Mouse (Mus musculus) midbrain, embryonic 15.5 days (tissue): ENCODE results near the gene Ppp1r21. TPM values are rescaled to one million over a fixed set of nuclear protein-coding genes. Genes with fewer than 3 reads are reported as not detected.

Experiments used
- ATAC-seq: fragments of 200-750 bp; cut with Nextera tagmentation; replicated peaks from 2 replicates; pipeline ENCODE4 v1.8.0; 2017; ENCODE audit warnings: moderate TSS enrichment
- H3K27ac ChIP-seq: fragments of 300-500 bp; sonication (generic); 2 replicates; pipeline ENCODE4 v1.5.1; 2015; ENCODE audit warnings: mild to moderate bottlenecking, inconsistent platforms
- H3K27me3 ChIP-seq: fragments of 300-500 bp; sonication (generic); replicated peaks from 2 replicates; pipeline ENCODE4 v1.6.1; 2015; ENCODE audit warnings: inconsistent platforms
- H3K36me3 ChIP-seq: fragments of 300-500 bp; sonication (generic); replicated peaks from 2 replicates; pipeline ENCODE4 v1.6.1; 2015; ENCODE audit warnings: inconsistent platforms
- H3K4me1 ChIP-seq: fragments of 300-500 bp; sonication (generic); 2 replicates; pipeline ENCODE4 v1.6.1; 2015; ENCODE audit warnings: inconsistent platforms
- H3K4me2 ChIP-seq: fragments of 300-500 bp; sonication (generic); 2 replicates; pipeline ENCODE4 v1.6.1; 2015; ENCODE audit warnings: inconsistent platforms, mild to moderate bottlenecking, moderate library complexity
- H3K4me3 ChIP-seq: fragments of 300-500 bp; sonication (generic); 2 replicates; pipeline ENCODE4 v1.5.1; 2015; ENCODE audit warnings: mild to moderate bottlenecking, inconsistent platforms
- H3K9ac ChIP-seq: fragments of 300-500 bp; sonication (generic); 2 replicates; pipeline ENCODE4 v1.6.1; 2015; ENCODE audit warnings: mild to moderate bottlenecking, inconsistent platforms
- H3K9me3 ChIP-seq: fragments of 300-500 bp; sonication (generic); 2 replicates; pipeline ENCODE4 v1.6.1; 2016; ENCODE audit warnings: inconsistent platforms
- WGBS: fragments of 180-500 bp; shearing (Covaris S2); methylation state at CpG from one replicate; pipeline ENCODE4 v1.1.7; 2015; ENCODE audit warnings: mixed read lengths; 5-methylcytosine and 5-hydroxymethylcytosine counted together
- polyA plus RNA-seq: library from polyadenylated mRNA; unstranded; fragments of >200 nt; fragmentation: Nextera tagmentation; extraction: Ambion mirVana; gene quantifications from 2 replicates; pipeline ENCODE4 v1.2.1, GENCODE M21; 2015

Ppp1r21 gene
- polyA plus RNA-seq, 1 experiment from 2014 or later = 38.5 TPM

DNA sequence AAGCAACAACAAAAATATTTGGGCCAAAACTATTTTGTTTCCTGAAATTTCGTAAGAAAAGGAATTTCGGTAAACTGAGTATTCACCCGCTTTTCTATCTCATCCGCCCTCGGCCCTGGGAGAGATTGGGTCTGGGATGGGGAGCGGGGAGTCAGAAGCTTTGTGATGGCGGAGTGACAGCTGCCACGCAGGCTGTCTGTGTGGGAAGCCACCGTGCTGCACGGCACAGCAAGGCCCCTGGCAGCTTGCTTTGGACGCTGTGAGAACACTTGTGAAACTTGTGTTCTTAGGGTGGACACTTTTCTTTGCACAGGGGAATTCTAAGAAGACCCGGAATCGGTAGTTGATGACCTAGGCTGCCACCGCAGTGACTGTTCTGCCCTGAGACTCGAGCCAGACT lies 57.5 kb downstream of the Ppp1r21 start:
- Histone ChIP-seq H3K4me3 (no peak overlapping the region), H3K27ac (no peak overlapping the region), H3K27me3 (no peaks in the 10 kb centered on the region), H3K9me3 (no peaks in the 10 kb centered on the region), H3K4me1 (no peaks in the 10 kb centered on the region), H3K9ac (no peak overlapping the region), H3K36me3 (peaks cover 30% of the 10 kb centered on the region), H3K4me2 (no peak overlapping the region)
- ATAC-seq = no peak
- WGBS = 87% methylated on average over 15 of the region's 15 CpGs

DNA sequence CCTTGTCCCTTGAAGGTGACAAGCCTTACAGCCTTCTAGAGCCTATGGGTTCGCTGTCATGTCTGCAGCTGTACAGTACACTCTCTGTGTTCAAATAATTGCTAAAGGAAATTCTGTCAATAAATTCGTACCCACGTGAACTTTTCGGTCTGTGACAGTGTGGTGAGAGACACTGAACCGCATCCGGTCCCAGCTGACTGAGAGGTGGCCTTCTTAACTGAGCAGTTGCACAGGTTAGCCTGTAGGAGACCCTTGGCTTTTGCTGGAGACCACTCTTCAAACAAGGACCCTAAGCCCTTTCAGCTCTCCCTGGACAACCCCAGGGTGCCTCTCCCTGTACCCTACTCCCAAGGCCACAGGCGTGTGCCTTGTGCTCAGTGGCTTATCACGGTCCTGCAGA lies 58.3 kb downstream of the Ppp1r21 start:
- no peak overlapping the region for H3K4me2 ChIP-seq
- H3K36me3 ChIP-seq = peaks cover 30% of the 10 kb centered on the region
- no peak overlapping the region for H3K9ac ChIP-seq
- no peaks in the 10 kb centered on the region for H3K27me3 ChIP-seq
- 93% methylated on average over 8 of the region's 8 CpGs for WGBS
- H3K4me1 ChIP-seq = no peaks in the 10 kb centered on the region
- H3K4me3 ChIP-seq = no peak overlapping the region
- no peaks in the 10 kb centered on the region for H3K9me3 ChIP-seq
- no peak overlapping the region for H3K27ac ChIP-seq
- ATAC-seq = no peak

DNA sequence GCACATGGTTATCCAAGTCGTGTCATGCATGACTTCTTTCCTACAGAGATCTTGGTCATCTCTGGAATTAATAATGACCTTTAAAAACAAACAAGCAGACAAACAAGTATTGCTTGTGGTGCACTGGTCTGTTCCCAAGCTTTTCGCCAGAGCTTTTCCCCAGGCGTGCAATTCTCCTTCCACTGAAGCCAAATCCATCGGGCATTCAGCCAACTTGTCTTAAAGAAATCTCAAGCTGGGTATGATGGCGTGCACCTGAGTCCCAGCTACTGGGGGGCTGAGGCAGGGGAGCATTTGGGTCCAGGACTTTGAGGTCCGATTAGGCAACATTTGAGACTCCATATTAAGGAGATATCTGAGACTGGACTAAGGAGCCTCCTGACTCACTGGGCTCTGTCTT lies 60.3 kb downstream of the Ppp1r21 start:
- H3K27ac ChIP-seq = no peak overlapping the region
- no peak for ATAC-seq

DNA sequence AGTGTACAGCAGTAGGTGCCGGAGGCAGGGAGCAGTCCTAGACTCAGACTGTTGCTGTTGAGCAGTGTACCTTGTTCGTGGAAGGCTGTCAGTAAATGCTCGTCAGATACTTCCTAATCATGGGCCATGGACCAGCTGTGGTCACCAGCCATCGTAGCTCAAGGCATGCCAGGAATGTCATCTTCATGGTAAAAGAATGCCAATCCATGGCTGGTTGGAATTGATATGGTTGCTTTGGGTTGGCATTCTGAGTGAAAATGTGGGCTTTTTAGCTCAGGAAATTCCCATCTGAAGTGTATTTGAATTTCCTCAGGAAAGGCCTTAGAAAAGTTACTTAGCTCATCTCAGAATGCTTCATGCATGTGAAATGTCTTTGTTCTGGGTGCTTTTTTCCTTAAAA lies 65.2 kb downstream of the Ppp1r21 start:
- no peak overlapping the region for H3K9ac ChIP-seq
- H3K36me3 ChIP-seq = no peaks in the 10 kb centered on the region
- no peak overlapping the region for H3K4me2 ChIP-seq
- H3K27me3 ChIP-seq = no peaks in the 10 kb centered on the region
- H3K4me1 ChIP-seq = peaks cover 9% of the 10 kb centered on the region
- H3K4me3 ChIP-seq = no peak overlapping the region
- no peak for ATAC-seq
- 89% methylated on average over 4 of the region's 4 CpGs for WGBS
- no peaks in the 10 kb centered on the region for H3K9me3 ChIP-seq
- no peak overlapping the region for H3K27ac ChIP-seq

More for the DNA sequence above, 60.3 kb downstream of the Ppp1r21 start:
- Histone ChIP-seq H3K4me2 (no peak overlapping the region), H3K9me3 (no peaks in the 10 kb centered on the region), H3K36me3 (peaks cover 14% of the 10 kb centered on the region), H3K4me3 (no peak overlapping the region), H3K4me1 (no peaks in the 10 kb centered on the region), H3K27me3 (no peaks in the 10 kb centered on the region), H3K9ac (no peak overlapping the region)
- 73% methylated on average over 6 of the region's 6 CpGs for WGBS

DNA sequence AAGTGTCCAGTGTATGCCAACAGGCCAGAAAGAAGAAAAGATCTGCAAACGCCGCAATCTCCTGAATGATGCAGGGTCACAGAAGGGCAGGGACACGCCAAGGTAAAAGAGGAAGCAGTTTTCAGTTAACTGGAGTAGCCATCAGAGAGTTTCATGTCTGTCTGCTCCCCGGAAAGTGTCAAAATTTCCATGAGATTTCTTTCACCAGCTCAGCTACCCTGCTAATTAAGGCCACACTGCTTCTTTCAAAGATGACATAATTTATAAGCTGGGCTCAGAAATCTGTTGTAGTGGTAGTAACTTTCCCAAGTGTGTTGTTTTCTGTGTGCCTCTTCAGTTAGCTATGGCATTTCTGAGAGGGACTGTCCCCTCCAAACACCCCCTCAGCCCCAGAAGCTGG lies 66.2 kb downstream of the Ppp1r21 start:
- ATAC-seq = no peak
- Histone ChIP-seq H3K4me3 (no peak overlapping the region), H3K9ac (no peak overlapping the region), H3K4me1 (peaks cover 9% of the 10 kb centered on the region), H3K9me3 (no peaks in the 10 kb centered on the region), H3K36me3 (no peaks in the 10 kb centered on the region), H3K27me3 (no peaks in the 10 kb centered on the region), H3K27ac (no peak overlapping the region), H3K4me2 (no peak overlapping the region)
- whole genome bisulfite sequencing = 77% methylated on average over 4 of the region's 4 CpGs

DNA sequence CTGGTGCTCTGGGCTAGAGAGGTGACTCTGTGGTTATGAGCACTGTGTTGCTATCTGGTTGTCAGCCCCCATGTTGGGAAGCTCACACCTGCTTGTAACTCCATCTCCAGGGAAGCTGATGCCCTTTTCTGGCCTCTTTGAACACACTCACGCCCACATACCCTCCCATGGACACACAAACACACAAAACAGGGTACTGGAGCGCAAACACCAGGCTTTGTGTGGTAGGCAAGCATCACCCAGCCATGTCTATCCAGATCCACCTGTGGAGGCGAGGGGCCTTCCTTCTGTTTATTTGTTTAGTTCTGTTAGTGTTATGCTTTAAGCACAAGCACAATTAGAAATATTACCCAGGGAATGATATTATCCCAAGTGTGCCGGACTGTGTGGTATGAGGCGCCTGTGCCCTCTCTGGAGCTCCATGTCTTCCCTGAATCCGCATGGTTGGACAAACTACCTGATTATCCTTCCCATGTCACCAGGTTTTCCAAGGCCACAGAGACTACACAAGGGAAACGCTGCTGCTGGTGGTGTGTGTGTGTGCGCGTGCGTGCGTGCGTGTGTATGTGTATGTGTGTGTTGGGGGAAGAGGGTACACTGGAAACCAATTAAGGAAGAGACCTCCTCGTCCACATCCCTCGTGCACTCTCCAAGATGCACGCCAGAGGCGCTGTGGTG lies 66.8 kb downstream of the Ppp1r21 start:
- peak overlapping the region; percentile 90 for H3K4me2 ChIP-seq
- 30% methylated on average over 16 of the region's 16 CpGs for WGBS
- H3K27ac ChIP-seq = no peak overlapping the region; the same call in 1 of the 2 replicates
- H3K27me3 ChIP-seq = no peaks in the 10 kb centered on the region
- H3K9me3 ChIP-seq = no peaks in the 10 kb centered on the region
- ATAC-seq = no peak; the same call in 1 of the 2 replicates
- H3K9ac ChIP-seq = peak overlapping the region; percentile 55; the same call in 1 of the 2 replicates
- no peaks in the 10 kb centered on the region for H3K36me3 ChIP-seq
- H3K4me3 ChIP-seq = peak overlapping the region; percentile 51
- H3K4me1 ChIP-seq = peaks cover 9% of the 10 kb centered on the region

DNA sequence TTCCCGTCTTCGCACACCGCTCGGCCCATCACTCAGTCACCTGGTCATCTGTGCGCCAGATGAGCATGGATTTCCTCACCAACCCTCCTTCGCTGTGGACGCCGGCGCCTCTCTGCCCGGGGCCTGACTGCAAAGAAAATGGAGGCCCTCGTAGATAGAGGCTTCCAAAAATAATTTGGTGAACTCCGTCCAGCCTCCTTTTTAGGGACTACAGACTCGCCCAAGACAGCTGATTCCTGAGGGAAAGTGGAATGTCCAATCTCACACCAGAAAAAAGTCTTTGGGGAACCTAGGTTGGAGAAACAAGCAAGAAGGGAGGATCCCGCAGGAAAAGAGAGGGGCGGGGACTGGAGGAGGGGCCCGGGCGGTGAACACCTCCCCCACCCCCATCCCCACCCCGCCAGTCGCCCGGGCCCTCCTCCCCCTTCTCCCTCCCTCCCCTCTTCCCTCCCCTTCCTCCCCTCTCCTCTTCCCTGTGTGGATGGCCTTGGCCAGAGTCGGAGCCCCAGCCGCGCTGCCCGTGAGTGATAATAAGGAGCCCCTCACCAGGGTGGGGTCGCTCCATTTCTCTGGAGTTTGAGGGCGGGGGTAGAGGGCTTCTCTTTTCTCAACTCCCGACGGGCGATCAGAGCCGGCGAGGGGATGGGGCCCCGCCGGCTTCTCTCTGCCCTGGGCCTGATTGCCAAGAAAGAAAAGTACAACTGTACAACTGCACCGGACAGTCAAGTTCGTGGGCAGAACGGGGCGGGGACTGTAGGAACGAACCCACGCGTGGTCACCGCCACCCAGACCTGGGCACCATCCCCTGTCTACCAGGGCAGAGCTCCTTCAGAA lies 67.5 kb downstream of the Ppp1r21 start, which contains the start of gene Ston1:
Gene Ston1, plus strand, starts transcription at position 463 of the 834 bp plus-strand sequence.
- Histone ChIP-seq H3K4me2 (peak within 1 kb of the TSS; percentile 90), H3K36me3 (no peaks in the 10 kb centered on the region), H3K27ac (peak within 1 kb of the TSS; percentile 72), H3K9ac (peak within 1 kb of the TSS; percentile 55), H3K4me3 (peak within 1 kb of the TSS; percentile 51), H3K4me1 (peaks cover 9% of the 10 kb centered on the region), H3K9me3 (no peaks in the 10 kb centered on the region), H3K27me3 (no peaks in the 10 kb centered on the region)
- WGBS = under 1% methylated on average over 41 of the region's 41 CpGs
- peak; percentile 91 for ATAC-seq

DNA sequence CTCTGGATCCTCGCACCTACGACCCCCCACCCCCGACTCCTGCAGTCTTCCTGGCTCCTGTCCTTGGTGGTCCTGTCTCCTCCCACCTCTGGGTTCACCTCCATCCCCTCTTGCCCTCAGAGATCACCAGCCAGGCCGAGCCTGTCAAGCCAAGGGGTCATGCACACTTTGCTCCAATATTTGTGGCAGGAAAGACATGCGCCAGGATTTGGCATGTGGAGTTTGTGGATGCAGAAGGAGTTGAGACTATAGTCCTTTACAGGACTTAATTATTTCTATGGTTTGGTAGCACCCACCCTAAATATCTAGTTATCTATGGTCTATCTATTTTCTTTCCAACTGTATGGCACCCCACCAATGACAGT lies 68.1 kb downstream of the Ppp1r21 start:
- peak overlapping the region; percentile 72; the same call in 1 of the 2 replicates for H3K27ac ChIP-seq
- H3K36me3 ChIP-seq = no peaks in the 10 kb centered on the region
- peak overlapping the region; percentile 55 for H3K9ac ChIP-seq
- H3K4me2 ChIP-seq = peak overlapping the region; percentile 90
- 10% methylated on average over 5 of the region's 5 CpGs for WGBS
- H3K9me3 ChIP-seq = no peaks in the 10 kb centered on the region
- no peaks in the 10 kb centered on the region for H3K27me3 ChIP-seq
- ATAC-seq = no peak
- peaks cover 9% of the 10 kb centered on the region for H3K4me1 ChIP-seq
- H3K4me3 ChIP-seq = peak overlapping the region; percentile 51

DNA sequence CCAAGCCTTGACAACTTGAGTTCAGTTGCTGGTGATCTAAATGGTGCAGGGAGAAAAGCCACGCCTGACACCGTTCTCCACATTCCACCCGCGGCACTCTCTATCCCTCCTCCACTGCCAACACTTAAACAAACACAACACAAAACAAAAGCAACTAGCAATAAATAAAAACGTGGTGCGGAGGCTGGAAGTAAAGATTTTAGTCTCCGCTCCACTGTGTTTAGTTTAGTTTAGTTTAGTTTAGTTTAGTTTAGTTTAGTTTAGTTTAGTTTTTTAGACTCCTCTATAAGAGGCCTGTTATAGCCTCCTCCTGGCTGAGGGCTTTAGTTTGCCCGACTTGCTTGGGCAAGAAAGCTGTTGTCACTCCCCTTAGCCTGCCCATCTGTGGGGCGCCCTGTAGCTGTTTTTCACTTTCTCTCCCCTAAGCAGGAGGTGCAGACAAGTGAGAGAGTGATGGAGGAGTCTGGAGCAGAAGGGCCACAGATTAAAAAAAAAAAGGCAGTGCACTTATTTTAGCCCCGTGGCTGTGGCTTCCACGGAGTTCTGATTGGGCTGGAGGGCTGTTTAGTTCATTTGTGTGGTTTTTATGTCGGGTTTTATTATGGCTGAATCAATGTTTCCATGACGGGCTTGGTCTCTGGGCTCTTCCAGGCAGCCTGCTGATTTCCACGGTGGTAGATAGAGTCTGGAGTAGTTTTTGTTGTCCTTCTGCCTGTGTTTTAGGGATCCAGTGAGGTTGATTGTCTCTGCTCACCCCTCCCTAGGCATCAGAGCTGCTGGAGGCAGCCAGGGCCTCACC lies 68.9 kb downstream of the Ppp1r21 start:
- H3K4me3 ChIP-seq = no peak overlapping the region
- 0 out of 2 replicates have a peak overlapping the region, but pooled peaks have one; percentile 8 for H3K4me2 ChIP-seq
- 21% methylated on average over 14 of the region's 14 CpGs for WGBS
- H3K36me3 ChIP-seq = no peaks in the 10 kb centered on the region
- no peak overlapping the region for H3K27ac ChIP-seq
- H3K9ac ChIP-seq = no peak overlapping the region
- H3K9me3 ChIP-seq = no peaks in the 10 kb centered on the region
- peaks cover 9% of the 10 kb centered on the region for H3K4me1 ChIP-seq
- H3K27me3 ChIP-seq = no peaks in the 10 kb centered on the region
- ATAC-seq = no peak

DNA sequence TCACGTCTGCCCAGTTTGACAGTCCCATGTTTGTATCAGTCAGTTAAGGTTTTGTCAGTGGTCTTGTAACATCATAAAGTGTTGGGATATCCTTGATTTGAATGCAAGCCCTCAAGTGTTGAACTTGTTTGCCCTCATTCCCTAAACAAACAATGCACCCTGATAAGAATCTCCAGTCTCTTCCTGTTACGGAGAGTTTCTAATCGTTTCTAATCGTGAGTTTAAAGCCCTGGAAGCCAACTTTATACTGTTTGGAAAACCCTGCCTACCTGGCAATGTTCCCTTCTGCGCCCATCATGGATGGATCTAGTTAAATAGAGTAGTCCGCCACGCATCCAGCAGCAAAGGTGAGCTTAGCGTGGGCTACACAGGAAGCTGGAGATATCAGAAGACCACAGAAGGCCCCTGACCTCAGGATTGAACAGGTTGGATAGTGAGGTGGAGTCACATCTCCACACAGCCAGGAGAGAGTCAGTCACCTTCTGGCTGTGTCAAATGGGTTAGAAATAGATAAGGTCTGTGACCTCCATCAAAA lies 70.6 kb downstream of the Ppp1r21 start:
- no peaks in the 10 kb centered on the region for H3K36me3 ChIP-seq
- H3K4me3 ChIP-seq = no peak overlapping the region
- no peak for ATAC-seq
- H3K27ac ChIP-seq = no peak overlapping the region
- no peaks in the 10 kb centered on the region for H3K9me3 ChIP-seq
- 89% methylated on average over 8 of the region's 8 CpGs for WGBS
- no peak overlapping the region for H3K9ac ChIP-seq
- peaks cover 9% of the 10 kb centered on the region for H3K4me1 ChIP-seq
- H3K4me2 ChIP-seq = no peak overlapping the region
- no peaks in the 10 kb centered on the region for H3K27me3 ChIP-seq

DNA sequence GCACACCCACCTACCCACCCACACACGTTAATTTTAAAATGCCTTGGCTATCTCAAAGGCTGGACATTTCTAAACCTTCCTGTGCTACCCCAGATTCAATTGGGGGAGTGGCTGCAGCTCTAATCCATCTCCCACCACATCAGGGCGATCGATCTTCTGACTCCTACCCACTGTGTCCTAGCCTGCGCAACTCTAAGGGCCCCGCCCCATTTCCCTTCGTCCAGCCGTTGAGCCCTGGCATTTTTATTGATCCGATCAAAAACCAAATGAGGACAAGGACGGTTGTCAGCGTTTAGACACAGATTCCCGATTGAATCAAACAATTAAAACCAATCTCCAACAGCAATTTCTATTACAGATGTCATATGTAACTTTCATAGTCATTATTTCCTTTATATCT lies 74.0 kb downstream of the Ppp1r21 start:
- Histone ChIP-seq H3K27ac (no peak overlapping the region), H3K4me2 (no peak overlapping the region), H3K9me3 (no peaks in the 10 kb centered on the region), H3K36me3 (no peaks in the 10 kb centered on the region), H3K4me3 (no peak overlapping the region), H3K27me3 (no peaks in the 10 kb centered on the region), H3K4me1 (no peaks in the 10 kb centered on the region; the same call in 1 of the 2 replicates), H3K9ac (no peak overlapping the region)
- WGBS = 89% methylated on average over 11 of the region's 11 CpGs
- ATAC-seq = no peak

DNA sequence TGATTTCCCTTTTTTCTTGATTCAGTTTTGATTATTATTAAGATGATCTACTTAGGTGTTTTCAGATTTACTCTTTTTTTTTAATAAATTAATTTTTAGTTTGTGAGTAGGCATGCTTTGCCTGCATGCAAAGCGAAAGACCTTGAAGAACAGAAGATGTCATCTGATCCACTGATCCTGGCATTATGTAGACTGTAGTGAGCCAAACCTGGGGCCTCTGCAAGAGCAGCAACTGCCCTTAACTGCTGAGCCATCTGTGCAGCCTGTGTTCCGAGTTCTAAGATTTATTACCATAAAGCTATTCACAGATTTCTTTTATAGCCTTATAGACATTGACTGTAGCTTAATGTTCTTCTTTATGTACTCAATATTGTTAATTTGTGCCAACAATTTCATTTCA lies 76.1 kb downstream of the Ppp1r21 start:
- Histone ChIP-seq H3K4me3 (no peak overlapping the region), H3K36me3 (no peaks in the 10 kb centered on the region), H3K9ac (no peak overlapping the region), H3K9me3 (no peaks in the 10 kb centered on the region), H3K4me1 (no peaks in the 10 kb centered on the region), H3K27ac (no peak overlapping the region), H3K27me3 (no peaks in the 10 kb centered on the region), H3K4me2 (no peak overlapping the region)
- 89% methylated on average over 2 of the region's 2 CpGs for WGBS
- ATAC-seq = no peak
